Mouse (Mus musculus) spleen, adult 12 weeks (tissue): ENCODE measurements around the gene Pdcd6.

Experiments used
- DNase-seq: peaks from one replicate; pipeline ENCODE4 v3.0.0; 2022; ENCODE audit warnings: low spot score

Gene Pdcd6

DNA sequence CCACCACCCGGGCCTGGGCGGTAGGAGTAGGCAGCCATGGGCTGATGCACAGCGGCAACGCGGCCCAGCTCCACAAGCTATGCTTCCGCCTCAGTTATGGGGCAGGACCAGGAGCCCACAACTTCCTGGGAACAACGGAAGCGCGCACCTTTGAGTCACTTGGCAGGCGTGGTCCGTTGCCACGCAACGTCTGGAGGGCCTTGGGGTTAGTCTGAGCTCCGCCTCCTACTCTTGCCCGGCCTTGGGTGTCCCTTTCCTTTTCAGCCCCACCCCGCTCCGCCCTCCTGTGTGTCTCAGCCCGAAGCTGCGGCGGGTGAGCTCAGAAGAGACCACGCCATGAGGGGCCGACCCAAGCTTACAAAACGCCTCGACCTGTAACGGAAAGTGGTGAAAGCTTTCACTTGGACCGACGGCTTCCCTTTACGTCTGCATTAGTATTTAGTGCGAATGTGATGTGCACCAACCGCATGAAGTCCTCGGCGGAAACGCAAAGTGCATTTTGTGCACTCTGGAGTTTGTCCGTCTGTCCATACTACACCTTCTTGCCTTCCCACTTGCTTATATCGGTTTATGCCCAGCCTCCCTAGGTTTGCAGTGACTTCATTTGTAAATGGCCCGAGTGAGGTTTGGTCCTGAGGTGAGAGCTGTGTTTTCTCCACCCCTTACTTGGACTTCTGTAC is at the start of gene Pdcd6:
Gene Pdcd6 (minus strand): TSS at position 411 of the 680 bp plus-strand sequence.
- peak; percentile 88 for DNase-seq

DNA sequence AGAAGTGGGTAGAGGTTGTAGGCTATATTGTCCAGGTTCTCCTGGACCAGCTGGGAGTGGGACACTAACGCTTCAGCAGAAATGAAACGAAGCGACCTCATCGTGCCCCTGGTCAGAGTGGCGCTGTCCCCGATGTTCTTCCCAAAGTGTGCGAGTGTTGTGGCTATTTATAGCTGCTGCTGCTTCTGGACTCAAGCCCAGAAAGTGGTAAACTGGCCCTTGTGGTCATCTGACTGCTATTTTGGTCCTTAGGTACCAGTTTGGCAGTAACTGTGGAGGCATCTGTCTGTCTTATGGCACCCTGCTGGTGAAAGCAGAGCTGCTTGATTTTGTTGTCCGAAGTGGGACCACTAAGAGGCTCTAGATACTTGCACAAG is 46.5 kb upstream of the Pdcd6 start, which contains the start of gene Lrrc14b:
Gene Lrrc14b (minus strand): TSS at position 147 of the 377 bp plus-strand sequence.
- DNase-seq, result no peak

DNA sequence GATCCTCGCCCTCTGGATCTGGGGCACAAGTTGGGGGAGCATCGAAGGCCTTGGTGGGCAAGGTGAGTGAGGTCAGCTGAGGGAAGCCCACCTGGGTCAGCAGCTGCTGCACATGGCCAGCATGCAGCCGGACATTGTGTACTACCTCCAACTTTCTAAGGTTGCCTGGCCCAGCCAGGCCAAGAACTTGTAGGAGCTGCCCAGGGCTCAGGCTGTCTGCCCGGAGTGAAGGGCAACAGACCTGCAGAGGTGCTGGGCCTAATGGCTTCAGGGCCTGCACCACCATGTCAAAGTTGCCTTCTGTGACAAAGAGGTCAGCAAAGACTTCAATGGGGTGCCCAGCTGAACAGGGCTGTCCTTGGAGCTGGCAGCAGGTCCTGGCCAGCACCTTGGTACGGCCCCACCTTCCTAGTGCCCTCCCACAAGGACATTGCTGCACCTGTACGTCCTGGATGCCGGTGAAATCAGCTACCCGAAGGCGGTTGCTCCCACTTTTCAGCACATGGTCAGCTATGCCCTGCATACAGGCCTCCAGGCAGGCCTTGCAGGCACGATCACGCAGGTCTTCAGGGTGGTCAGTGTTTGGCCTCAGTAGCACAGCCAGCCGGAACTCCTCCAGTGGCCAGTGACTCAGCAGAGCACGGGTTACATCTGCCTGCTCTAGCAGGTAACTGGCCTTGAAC is 45.9 kb upstream of the Pdcd6 start:
- no peak for DNase-seq

DNA sequence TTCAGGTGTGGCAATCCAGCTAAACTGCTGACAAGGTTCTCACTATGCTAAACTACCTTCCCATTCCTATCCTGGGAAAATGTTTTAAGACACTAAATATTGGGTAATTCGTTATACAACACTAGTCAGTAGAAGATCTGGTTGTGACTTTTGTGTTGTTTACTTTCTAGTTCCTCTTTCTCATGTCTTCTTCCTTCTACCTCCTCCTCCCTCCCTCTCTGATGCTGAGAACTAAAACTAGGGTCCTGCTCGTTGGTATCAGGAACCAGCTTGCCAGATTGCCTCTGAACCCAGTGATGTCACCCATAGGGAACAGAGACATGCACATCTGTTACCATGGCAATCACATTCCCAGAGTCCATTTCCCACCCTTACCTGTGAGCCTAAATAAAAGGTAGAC is 44.8 kb upstream of the Pdcd6 start:
- no peak for DNase-seq

DNA sequence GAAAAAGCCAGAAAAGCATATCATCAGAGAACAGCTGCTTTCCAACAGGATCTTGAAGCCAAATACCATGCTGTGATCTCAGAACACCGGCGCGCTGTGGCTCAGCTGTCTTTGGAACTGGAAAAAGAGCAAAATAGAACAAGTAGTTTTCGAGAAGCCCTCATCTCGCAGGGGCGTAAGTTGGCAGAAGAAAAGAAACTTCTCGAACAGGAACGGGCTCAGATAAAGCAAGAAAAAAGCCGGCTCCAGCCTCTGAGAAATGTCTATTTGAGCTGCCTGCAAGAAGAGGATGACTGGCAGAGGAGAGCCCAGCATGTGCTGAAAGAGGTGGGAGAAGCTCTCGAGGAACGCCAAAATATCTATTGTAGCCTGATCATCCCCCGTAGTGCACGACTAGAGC is 39.1 kb upstream of the Pdcd6 start:
- no peak for DNase-seq

DNA sequence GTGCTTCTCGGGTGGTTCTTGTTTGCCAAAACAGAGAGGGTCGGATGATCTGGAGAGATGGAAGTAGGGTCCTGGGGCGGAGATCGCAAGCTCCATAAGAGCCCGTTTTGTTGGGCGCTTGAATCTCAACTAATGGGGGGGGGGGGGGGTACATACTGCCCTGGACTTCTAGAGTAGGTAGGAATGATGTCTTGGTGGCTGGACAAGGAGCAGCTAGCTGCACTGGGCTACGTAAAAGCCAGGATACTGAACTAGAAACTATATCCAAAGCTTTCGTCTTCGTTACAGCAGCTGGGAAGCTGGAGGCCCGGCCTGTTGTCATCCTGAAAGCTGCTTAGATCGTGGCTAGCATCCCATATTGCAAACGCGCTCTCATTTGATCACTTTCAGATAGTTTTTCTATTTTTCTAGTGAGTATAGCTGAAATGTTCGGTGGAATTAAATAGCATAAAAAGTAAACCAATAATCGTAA is 33.1 kb upstream of the Pdcd6 start:
- no peak for DNase-seq

DNA sequence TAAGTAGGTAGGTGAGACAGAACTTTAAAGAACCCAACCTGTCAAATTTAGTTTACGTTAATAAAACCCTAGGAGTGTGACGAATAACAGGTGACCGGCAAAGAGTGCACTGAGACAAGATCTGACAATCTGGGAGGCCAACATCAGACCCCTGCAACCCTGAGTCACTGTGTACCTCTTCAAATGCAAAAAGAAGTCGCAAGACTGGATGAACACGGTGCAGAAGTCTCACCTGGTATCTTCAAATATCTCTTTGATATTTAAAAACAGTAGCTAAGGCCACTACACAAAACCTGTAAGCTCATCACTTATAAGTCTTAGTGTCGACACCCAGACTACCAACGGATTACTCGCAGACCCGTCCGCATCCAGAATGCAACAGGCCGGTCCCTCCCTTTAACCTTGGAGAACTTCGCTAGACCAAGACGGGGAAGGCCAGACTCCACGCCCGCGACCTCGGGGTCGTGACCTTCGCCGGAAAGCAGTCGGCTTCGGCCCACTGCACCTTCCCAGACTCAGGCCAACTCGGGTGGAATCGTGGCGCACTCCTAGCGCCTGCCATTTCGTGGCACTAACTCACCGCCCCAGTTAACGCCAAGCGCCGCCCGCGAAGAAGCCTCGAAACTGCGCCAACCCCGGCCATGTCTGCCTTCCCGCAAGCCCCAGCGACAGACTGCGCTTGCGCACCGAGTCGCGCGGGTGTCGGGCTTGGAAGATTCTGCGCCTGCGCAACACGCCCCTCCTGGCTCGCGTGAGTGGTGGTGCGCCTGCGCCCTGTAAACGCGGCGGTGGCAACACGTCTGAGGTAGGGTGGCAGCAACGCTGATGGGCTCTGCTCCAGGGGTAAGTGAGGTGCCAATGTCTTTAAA is 32.4 kb upstream of the Pdcd6 start, which contains the start of the genes Sdha and Ccdc127:
Gene Sdha (minus strand): TSS at position 715 of the 869 bp plus-strand sequence.
Gene Ccdc127 (plus strand): TSS at position 744 of the 869 bp plus-strand sequence.
- DNase-seq, result peak; percentile 98

DNA sequence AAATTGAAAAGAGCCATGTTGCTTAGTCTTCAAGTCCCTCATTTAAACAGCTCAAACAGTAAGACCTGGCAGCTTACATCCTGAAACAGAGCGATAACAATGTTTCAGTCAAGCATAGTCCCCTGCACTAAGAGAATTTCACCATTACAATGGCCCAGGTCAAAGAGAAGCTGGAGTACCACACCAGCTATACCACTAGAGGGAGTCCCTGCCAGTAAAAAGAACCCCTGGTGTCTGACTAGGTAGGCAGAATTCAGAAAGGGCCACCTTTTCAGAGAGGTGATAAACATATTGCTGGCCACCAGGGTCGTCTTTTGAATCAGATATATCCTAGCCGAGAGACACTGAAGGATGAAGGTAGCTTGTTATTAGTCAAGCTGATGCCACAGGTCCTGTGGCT is 23.7 kb upstream of the Pdcd6 start:
- no peak for DNase-seq

DNA sequence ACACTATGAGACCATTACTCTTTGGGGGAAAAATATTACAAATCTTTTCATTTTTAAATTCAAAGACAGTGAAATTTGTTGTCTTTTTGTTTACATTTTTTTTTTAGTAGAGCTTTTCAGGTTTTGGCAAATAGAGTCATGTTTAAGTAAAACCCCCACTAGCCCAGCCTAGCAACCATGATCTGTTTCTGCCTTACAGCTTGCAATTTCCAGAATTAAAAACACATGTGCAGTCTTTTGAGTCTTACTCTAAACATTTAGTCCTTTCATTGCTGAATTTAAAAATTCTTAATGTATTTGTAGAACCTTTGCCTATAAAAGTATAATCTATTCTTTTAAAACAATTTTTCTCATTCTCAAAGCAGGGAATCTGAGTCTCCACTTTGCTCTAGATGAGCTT is 11.9 kb upstream of the Pdcd6 start:
- no peak for DNase-seq

DNA sequence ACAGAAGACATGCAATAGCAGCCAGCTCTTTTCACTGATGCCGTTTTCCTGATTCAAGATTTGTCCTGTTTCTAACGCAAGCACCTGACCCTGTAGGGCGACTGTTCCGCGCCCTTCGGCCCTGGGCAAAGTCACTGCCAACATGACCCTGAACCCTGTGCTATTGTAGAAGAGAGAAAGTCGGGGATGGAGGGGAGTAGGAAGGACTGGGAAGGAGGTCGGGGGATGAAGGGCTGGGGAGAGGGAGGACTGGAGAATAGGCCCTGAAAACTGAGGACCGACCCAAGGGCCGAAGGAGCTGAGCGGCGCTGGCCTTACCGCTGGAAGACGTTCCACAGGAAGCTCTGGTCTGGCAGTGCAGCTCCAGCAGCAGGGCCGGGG is 601 bp downstream of the Pdcd6 start:
- DNase-seq, result no peak

DNA sequence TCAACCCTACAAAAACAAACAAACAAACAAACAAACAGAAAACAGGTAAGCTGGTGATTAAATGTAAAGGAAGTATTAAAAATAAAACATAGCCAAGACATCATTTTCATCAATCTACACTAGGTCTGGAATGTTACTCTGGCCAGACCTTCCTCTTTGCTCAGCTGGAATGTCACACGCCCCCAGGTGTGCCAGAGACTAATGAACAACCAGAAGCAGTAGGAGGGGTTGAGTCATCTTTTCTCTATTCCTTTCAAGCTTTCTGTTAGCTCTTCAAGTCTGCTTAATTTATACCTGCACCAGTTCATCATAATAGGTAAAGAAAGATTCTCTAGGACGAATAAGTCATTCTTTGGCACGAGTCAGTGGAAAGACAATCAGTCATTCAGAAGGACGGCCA is 994 bp downstream of the Pdcd6 start:
- DNase-seq, result no peak

DNA sequence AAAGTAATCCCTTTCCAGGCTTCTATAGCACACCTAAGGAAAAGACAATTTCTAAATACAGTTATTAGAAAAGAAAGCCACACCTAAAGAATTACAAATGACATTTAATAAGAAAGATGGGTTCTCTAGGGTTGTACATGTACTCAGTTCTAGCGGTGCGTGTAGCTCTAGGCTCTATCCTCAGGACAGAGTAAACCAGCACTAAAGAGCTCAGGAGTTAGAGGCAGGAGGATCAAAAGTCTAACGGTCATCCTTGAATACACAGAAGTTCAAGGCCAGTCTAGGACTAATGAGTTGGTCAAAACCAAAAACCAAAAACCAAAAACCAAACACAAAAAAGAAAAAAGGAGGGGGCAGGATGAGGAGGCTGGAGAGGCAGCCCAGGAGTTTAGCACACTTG is 2.8 kb downstream of the Pdcd6 start:
- DNase-seq, result no peak

DNA sequence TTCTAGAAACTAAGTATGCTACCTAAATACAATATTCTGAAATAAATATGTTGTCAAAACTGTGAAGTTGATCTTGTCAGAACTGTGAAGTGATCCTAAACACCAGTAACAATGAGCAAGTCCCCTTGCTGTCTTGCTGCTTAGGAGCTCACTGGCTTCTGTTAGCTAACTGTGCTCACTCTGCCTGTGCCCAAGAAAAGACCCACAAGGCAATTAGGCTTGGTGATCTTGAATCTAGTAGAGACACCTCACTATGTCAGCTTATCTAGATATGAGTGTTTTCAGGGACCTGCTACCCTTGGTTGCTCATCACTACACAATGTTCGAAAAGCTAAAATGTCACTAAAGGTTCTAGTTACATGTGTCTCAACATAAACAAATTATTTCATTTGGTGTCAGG is 11.6 kb downstream of the Pdcd6 start:
- no peak for DNase-seq

DNA sequence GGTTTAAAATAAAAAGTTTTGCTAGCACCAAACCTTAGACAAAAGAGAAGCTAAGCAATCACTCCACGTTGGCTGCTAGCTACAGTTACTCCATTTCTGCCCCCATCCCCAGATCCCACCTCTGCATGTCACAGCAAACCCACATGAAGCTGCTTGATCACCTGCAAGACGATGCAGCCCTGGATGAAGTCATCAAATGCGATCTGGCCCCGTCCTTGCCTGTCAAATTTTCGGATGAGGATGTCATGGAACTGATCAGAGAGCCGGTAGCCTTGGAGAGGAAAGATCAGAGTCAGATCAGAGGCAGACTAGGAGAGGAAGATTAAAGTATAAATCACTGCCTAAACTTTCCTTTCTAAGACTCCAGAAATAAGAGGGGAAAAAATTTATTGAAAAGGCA is 12.0 kb downstream of the Pdcd6 start:
- no peak for DNase-seq

DNA sequence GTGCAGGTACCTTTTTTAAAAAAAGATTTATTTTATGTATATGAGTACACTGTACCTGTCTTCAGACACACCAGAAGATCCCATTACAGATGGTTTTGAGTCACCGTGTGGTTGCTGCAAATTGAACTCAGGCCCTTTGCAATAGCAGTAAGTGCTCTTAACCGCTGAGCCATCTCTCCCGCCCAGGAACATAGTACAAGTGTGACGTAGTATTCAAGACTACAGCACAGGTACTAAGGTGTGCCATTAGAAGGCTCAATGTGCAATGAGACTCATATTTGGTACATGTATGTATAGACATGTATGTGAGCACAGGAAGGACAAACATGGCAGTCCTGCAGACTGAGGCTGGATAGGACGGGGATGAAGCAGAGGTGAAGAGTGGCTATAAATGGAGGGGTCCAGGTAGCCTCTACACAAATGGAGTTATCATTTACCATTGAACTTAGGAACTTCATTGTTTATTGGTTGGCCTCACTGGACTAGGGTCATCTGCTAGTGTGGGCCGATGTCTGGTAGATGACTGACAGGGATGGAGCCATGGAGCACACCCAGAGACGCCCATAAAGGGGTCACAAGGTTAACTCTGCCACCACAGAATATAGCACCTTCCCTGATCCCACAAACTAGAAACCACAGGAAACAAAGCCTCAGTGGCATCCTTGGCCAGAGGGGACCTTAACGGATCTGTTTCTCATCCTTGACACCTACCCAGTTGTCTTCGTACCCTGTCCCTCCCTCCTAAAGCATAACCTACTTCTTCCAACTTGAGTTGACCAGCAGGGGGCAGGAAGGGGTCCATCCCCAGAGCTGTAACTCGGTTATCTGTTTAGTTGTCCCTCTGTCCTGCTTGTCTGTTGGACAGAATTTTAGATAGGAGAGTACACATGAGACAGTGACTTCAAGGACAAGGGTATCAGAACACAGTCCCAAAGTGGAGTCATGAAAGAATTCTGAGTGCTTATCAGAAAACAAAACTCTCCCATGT is 15.0 kb downstream of the Pdcd6 start:
- no peak for DNase-seq

DNA sequence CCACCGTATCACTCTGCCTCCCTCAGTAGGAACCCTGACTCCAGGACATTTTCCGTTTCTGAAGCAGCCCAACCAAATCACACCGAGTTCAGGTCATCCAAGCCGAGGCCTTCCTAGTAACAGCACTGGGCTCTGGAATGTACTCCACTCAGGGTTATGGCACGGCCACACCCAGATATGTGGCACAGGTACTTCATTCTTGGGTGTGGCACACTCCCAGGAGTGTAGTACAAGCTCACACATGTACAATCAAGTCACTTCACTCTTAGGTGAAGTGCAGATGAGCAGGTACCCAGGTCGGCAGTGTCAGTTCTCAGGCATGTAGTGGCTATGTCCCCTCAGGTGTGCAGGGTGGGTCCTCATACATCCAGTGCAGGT is 15.8 kb downstream of the Pdcd6 start:
- no peak for DNase-seq

DNA sequence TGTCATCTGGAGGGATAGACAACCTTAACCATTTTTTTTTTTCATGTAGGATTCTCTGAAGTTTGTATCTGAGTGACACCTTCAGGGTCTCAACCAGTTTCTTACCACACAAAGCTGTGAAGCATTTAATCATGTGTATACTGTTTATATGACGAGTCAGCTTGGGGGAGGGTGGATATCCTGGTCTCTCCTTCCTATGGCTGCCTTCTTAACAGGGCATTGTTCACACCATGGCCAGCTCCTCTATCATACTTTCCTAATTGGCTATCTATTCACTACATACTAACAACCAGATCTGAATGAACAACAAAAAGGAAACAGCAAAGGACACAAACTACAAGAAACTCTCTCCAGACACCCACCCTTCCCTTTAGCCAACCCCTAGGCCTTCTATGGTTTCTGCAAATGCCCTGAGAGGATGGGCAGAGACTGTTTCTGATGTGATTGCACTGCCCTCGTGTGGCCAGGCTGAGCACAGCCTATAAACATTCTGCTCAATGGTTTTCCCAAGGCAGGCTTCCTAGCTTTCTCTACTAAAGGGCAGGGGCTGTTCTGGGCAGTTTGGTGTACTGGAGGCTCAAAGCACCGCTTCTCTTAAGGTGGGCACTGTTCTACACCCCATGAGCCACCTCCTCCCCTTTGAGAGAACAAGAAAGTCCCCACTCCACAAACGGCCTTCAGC is 16.3 kb downstream of the Pdcd6 start:
- peak; percentile 26 for DNase-seq

DNA sequence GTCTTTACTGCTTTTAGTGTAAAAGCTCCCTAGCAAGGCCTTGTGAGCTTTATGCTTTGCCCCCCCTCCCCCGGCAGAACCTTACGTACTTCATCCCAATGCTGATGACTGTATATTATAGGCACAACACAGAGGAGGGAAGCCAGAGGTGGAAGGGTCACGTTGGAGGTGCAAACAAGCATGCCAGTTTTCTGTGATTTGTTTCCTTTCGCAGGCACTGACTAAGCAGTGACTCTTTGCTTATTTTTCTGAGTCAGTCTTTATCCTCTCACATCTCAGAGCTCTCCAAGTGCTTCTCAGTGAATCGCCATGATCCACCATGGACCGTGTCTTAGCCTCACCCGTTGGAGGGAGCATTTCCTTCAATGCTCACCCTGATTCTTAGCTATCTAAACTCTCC is 21.0 kb downstream of the Pdcd6 start:
- no peak for DNase-seq

DNA sequence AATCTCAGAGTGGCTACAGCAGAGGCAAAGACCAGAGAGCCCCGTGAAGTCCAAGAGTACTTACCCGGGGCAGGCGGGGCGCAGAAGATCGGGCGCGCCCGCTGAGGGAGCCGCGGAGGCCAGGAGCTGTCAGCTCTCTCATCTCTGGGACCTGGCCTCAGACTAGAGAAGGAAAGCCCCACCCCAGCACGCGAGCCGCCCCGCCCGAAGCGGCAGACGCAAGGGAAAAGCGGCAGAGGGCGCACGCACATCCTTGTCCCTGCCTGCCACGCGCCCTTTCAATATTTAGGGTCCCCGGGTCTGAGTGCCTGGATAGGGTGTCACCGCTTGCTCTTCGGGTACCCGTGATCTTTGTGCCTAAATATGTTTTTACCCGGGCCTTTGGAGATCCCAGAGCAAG is 25.2 kb downstream of the Pdcd6 start, which contains the start of gene Ahrr:
Gene Ahrr (minus strand): TSS at position 165 of the 400 bp plus-strand sequence.
- DNase-seq, result no peak

DNA sequence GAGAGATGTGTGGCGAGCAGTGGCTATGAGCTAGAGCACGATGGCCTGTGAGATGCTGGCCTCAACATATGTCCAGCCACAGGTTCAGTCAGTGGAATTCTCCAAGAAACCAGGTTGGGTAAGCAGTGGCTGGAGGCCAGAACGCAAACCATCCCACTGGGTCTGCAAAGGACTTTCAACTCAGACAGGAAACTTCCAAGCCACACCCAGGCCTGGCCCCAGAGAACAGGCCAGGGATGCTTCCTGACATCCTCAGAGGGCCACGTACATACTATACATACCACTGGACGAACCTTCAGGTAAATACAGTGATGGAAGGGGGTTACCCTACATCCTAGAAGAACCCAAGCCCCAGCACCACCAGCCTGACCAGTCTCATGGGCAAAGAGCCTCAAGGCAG is 27.7 kb downstream of the Pdcd6 start:
- DNase-seq, result no peak

DNA sequence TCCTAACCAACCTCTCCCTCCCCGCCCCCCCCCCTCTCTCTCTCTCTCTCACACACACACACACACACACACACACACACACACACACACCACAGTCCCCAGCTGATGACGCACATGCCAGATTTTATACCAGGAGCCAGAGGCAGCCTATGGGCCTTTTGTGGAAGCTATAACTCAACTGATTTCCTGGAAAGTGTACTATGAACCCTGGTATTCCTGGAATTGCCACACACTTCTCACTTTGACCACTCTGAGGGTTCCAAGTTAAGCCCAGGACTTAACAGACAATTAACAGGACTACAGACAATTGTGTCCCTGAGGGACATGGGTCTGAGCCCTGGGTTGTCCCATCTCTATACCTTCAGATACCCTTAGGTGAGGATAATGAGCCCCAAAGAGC is 35.1 kb downstream of the Pdcd6 start:
- DNase-seq, result no peak
